Mouse (Mus musculus) hindbrain, embryonic 10.5 days (tissue): ENCODE results near the gene Mylk. TPM values are rescaled to one million over a fixed set of nuclear protein-coding genes. Genes with fewer than 3 reads are reported as not detected.
A peak's percentile ranks its signal among the peaks of the same experiment; 100 is the strongest.

Source experiments
- DNase-seq: peaks from one replicate; pipeline ENCODE4 v3.0.0-alpha.2; 2017; ENCODE audit warnings: low spot score
- H3K27ac ChIP-seq: fragments of 300-500 bp; sonication (generic); 2 replicates; pipeline ENCODE4 v1.5.1; 2016; ENCODE audit warnings: mild to moderate bottlenecking, moderate library complexity
- H3K27me3 ChIP-seq: fragments of 300-500 bp; sonication (generic); 2 replicates; pipeline ENCODE4 v1.6.1; 2016; ENCODE audit warnings: mild to moderate bottlenecking; ENCODE audit not compliant: poor library complexity, insufficient read depth, severe bottlenecking
- H3K36me3 ChIP-seq: fragments of 300-500 bp; sonication (generic); 2 replicates; pipeline ENCODE4 v1.6.1; 2016; ENCODE audit warnings: mild to moderate bottlenecking, moderate library complexity
- H3K4me1 ChIP-seq: fragments of 300-500 bp; sonication (generic); replicated peaks from 2 replicates; pipeline ENCODE4 v1.6.1; 2016; ENCODE audit warnings: mild to moderate bottlenecking
- H3K4me3 ChIP-seq: fragments of 300-500 bp; sonication (generic); 2 replicates; pipeline ENCODE4 v1.5.1; 2016; ENCODE audit warnings: mild to moderate bottlenecking, moderate library complexity
- H3K9me3 ChIP-seq: fragments of 300-500 bp; sonication (generic); 2 replicates; pipeline ENCODE4 v1.6.1; 2016; ENCODE audit warnings: mild to moderate bottlenecking, moderate library complexity
- WGBS: fragments of 180-500 bp; shearing (Covaris S2); methylation state at CpG from one replicate; pipeline ENCODE4 v1.1.7; 2016; 5-methylcytosine and 5-hydroxymethylcytosine counted together
- polyA plus RNA-seq: library from polyadenylated mRNA; unstranded; fragments of >200 nt; fragmentation: Nextera tagmentation; extraction: Ambion mirVana; gene quantifications from 2 replicates; pipeline ENCODE4 v1.2.1, GENCODE M21; 2016

The Mylk gene
- polyA plus RNA-seq, 1 experiment from 2014 or later, result 5.7 TPM

DNA sequence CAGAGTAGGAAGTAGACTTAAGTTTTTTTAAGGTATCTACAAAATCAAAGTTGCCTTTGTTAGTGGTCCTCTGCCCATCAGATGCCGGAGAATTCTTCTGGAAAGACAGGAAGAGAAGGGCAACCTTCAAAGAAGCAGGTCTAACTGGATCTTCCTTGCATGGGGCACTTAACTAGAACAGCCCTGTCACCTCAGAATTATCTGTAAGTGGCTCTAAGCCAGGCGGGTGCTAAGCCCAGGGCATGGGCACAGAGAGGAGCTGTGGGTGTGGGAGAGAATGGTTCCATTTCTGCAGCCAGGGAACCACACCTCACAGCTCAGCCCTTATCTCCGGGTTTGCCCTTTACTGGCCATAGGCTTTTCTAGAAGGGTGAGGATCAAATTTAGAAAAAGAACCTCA is 246.4 kb downstream of the Mylk start:
- no peak for DNase-seq
- peaks cover 10% of the 10 kb centered on the region; the same call in 1 of the 2 replicates for H3K36me3 ChIP-seq
- no peak overlapping the region for H3K27ac ChIP-seq
- H3K27me3 ChIP-seq, result peaks cover 19% of the 10 kb centered on the region; the same call in 1 of the 2 replicates
- peaks cover 8% of the 10 kb centered on the region for H3K4me1 ChIP-seq
- H3K4me3 ChIP-seq, result no peak overlapping the region
- WGBS, result 86% methylated on average over 3 of the region's 3 CpGs
- H3K9me3 ChIP-seq, result no peaks in the 10 kb centered on the region

DNA sequence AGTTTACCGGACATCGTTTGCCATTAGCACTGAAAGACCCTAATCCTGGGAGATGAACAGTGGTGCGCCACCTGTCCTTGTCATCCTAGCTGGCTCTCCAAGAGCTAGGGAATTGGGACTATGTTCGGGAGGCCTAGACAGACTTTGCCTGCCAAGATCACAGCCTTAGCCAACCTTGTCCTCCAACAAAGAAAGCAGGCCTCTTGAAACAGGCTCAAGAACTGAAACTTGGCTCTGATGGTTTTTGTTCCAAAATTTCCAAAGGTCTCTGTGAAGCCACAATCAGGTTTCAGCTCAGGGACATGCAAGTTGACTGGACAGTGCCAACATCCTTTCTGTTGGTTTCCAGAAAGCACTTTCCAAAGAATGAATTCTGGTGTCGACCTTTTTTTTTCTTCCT is 247.8 kb downstream of the Mylk start:
- H3K9me3 ChIP-seq, result no peaks in the 10 kb centered on the region
- whole genome bisulfite sequencing, result 91% methylated on average over 5 of the region's 5 CpGs

DNA sequence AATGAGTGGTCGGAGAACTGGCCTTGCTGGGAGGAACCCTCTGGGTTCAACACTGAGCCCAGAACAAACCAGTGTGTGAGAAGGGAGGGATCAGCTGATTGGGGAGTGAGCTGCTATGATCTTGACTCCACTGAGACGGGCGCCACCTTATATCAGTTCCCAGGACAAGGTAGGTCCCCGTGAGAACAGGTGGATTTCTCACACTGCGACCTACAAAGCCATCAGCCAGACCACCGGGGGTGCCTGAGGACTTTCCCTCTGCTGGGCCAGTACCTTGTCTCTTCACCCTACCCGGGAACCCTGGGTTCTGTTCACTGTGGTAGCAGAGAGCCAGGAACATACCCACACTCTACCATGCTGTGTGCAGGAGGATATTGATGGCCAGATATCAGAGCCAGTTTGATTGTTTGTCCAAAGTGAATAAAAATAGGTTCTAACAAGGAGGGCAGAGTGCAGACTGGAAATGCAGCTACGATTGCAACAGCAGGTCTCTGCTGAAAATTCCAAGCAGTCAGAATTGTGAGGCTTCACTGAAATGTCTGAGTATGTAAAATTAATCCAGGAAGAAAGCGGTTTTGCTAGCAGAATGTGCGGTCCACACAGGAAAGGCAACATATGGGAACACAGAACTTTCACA is 248.8 kb downstream of the Mylk start:
- WGBS, result 90% methylated on average over 10 of the region's 10 CpGs
- DNase-seq, result no peak

More for the DNA sequence above, 247.8 kb downstream of the Mylk start:
- no peak for DNase-seq
- Histone ChIP-seq H3K27me3 (peaks cover 19% of the 10 kb centered on the region; the same call in 1 of the 2 replicates), H3K27ac (no peak overlapping the region), H3K36me3 (0 out of 2 replicates have a peak, but pooled peaks cover 4% of the 10 kb centered on the region), H3K4me1 (peaks cover 20% of the 10 kb centered on the region), H3K4me3 (no peak overlapping the region)

DNA sequence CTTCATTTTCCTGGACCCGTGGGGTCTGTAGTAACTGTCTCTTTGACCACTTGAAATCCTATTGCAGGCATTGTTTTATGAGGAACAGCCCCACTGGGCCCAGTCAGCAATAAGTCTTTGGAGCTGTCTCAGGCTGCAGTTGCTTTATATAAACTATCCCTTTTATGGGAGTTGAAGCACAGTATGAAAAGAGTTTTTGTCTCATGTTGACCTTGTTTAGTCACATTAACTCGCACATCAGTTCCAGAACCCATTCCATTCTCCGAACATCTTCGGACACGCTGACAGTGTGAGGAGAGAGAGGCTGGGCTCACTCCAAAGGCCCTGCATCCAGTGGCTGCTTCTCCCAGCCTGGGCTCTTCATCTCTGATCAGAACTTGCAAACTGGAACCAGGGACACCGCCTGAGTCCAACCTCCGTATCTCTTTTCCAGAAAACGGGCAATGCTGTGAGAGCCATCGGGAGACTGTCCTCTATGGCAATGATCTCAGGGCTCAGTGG is 249.7 kb downstream of the Mylk start:
- 0 out of 2 replicates have a peak, but pooled peaks cover 4% of the 10 kb centered on the region for H3K36me3 ChIP-seq
- 71% methylated on average over 9 of the region's 9 CpGs for WGBS
- DNase-seq, result no peak
- H3K27me3 ChIP-seq, result peaks cover 25% of the 10 kb centered on the region; the same call in 1 of the 2 replicates
- H3K4me1 ChIP-seq, result peaks cover 20% of the 10 kb centered on the region
- no peak overlapping the region for H3K4me3 ChIP-seq
- no peaks in the 10 kb centered on the region for H3K9me3 ChIP-seq
- 0 out of 2 replicates have a peak overlapping the region, but pooled peaks have one; percentile 16 for H3K27ac ChIP-seq

More for the DNA sequence above, 248.8 kb downstream of the Mylk start:
- Histone ChIP-seq H3K36me3 (0 out of 2 replicates have a peak, but pooled peaks cover 4% of the 10 kb centered on the region), H3K4me1 (peaks cover 20% of the 10 kb centered on the region), H3K27me3 (peaks cover 22% of the 10 kb centered on the region; the same call in 1 of the 2 replicates), H3K27ac (no peak overlapping the region), H3K4me3 (no peak overlapping the region), H3K9me3 (no peaks in the 10 kb centered on the region)

DNA sequence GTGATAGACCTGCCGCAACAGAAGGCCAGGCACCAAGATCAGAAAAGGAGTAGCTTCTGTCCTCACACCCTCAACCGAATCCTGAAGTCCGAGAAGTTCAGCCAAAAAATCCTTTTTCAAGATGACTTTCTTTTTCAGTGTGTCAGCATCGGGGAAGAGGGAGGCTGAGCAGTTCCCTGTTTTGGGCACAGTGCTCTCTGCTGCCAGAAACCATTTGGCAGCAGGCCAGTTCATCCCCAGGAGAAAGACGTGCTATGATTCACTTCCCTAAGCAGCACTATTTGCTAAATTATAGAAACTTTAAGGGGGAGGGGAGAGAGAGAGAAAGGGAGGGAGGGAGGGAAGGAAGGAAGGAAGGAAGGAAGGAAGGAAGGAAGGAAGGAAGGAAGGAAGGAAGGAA is 251.1 kb downstream of the Mylk start:
- WGBS, result 87% methylated on average over 5 of the region's 5 CpGs
- no peak for DNase-seq

DNA sequence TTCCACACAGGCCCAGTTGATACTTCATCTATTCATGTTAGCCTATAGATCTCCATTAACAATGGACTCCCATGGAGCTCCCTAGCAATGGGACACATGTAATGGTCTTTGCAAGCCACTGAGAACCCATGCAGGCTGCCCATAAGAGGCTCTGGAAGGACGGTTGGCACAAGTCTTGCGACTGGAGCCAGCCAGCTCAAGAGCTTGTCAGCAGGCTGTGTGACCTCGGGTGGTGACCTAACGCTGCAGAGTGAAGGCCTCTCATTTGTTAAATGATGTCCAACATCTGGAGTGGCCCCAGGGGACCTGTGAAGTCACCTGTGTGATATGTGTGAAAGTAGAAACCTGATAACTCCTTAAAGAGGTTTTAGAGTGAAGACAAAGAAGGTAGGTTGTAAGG is 252.0 kb downstream of the Mylk start:
- no peak overlapping the region; the same call in 1 of the 2 replicates for H3K27ac ChIP-seq
- H3K4me3 ChIP-seq, result no peak overlapping the region
- 55% methylated on average over 4 of the region's 4 CpGs for WGBS
- H3K36me3 ChIP-seq, result 0 out of 2 replicates have a peak, but pooled peaks cover 4% of the 10 kb centered on the region
- peaks cover 31% of the 10 kb centered on the region for H3K27me3 ChIP-seq
- DNase-seq, result no peak
- H3K9me3 ChIP-seq, result no peaks in the 10 kb centered on the region
- peaks cover 32% of the 10 kb centered on the region for H3K4me1 ChIP-seq

More for the DNA sequence above, 251.1 kb downstream of the Mylk start:
- no peaks in the 10 kb centered on the region for H3K9me3 ChIP-seq
- H3K27me3 ChIP-seq, result peaks cover 34% of the 10 kb centered on the region
- 0 out of 2 replicates have a peak, but pooled peaks cover 4% of the 10 kb centered on the region for H3K36me3 ChIP-seq
- H3K4me1 ChIP-seq, result peaks cover 28% of the 10 kb centered on the region
- no peak overlapping the region for H3K4me3 ChIP-seq
- H3K27ac ChIP-seq, result no peak overlapping the region

DNA sequence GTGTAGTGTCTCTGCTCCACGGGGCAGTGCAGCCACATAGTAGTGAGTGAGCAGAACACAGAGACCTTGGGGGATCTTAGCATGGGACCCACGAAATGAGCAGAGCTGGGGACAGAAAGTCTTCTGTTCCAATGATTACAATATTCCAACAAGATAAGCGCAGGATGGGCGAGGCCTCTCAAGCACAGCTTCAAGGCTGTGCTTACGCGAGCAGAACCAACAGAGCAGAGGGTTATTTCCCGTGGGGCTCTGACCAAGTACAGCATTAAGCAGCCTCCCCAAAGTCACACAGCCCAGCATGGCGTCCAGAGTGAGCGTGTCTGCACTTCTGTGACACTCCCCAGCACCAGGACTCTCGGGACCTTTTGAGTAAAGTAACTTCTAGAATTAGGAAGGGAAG is 252.6 kb downstream of the Mylk start:
- Histone ChIP-seq H3K4me1 (peaks cover 32% of the 10 kb centered on the region), H3K27me3 (peaks cover 31% of the 10 kb centered on the region), H3K27ac (no peak overlapping the region), H3K4me3 (no peak overlapping the region), H3K36me3 (0 out of 2 replicates have a peak, but pooled peaks cover 4% of the 10 kb centered on the region), H3K9me3 (no peaks in the 10 kb centered on the region)
- no peak for DNase-seq
- 73% methylated on average over 10 of the region's 10 CpGs for WGBS

DNA sequence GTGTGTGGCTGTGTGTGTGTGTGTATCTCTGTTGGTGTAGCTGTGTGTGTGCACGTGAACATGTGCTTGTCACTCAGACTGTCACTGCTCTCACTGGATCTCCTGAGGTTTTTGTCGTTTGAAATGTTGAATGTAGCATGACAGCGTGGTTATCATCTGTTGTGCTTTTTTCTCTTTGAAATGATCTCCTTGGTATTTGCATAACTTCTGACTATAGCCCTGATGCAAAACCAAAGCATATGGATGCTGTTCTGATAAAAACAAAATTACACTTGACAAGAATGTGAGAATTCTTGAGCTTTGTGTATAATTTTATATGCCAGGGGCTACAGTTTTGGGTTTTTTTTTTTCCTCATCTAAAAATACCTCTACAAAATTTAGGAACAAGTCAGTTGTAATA is 254.0 kb downstream of the Mylk start:
- Histone ChIP-seq H3K27ac (no peak overlapping the region), H3K27me3 (peaks cover 25% of the 10 kb centered on the region), H3K36me3 (0 out of 2 replicates have a peak, but pooled peaks cover 4% of the 10 kb centered on the region), H3K4me1 (peaks cover 32% of the 10 kb centered on the region), H3K9me3 (no peaks in the 10 kb centered on the region), H3K4me3 (no peak overlapping the region)
- WGBS, result 86% methylated on average over 3 of the region's 3 CpGs
- DNase-seq, result no peak

DNA sequence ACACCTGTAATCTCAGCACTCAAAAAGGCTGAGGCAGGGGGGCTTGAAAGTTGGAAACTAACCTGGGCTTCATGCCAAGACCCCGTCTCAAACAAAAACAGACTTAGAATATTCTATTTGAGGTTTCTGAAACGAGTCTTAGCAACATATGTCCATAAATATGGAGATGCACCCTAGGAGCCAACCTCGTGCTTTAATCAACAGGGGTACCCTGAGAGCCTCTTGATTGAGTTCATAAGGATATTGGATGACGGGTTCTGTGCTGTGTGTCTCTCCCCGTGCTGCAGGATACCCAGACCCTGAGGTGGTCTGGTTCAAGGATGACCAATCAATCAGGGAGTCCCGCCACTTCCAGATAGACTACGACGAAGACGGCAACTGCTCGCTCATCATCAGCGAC is 255.0 kb downstream of the Mylk start:
- H3K27ac ChIP-seq, result no peak overlapping the region
- DNase-seq, result no peak
- H3K4me1 ChIP-seq, result peaks cover 24% of the 10 kb centered on the region
- H3K4me3 ChIP-seq, result no peak overlapping the region
- 50% methylated on average over 11 of the region's 11 CpGs for WGBS
- H3K27me3 ChIP-seq, result peaks cover 25% of the 10 kb centered on the region
- H3K9me3 ChIP-seq, result no peaks in the 10 kb centered on the region
- 0 out of 2 replicates have a peak, but pooled peaks cover 4% of the 10 kb centered on the region for H3K36me3 ChIP-seq

DNA sequence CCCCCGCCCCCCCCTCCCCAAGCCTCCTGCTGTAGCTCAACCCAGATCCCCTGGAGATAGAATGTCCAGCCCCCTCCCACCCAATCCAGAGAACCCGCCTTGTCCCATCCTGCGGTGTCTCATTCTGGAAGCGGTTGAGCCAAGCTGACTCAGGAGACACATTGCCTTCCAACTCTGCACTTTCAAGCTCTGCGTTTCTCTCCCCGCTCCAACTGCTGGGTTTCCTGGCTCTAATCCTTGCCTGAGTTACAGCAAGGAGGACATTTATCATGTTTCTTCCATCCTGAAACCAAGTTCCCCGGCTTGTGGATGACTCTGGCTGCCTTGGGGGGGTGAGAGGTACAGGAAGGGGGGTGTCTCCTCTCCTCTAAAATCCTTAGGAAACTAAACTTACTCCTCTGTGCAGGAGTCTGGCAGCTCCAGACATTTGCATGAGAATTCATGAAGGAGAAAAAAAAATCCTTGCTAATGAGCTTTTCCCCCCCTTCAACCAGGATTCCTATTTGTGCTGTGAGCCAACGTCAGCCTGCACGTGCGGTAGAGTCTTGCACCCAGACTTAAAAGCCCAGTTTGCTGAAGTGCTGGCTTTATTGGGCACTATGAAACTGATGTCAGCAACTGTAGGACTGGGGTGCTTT is 256.0 kb downstream of the Mylk start:
- H3K9me3 ChIP-seq, result no peaks in the 10 kb centered on the region
- H3K36me3 ChIP-seq, result 0 out of 2 replicates have a peak, but pooled peaks cover 4% of the 10 kb centered on the region
- H3K27ac ChIP-seq, result no peak overlapping the region
- H3K27me3 ChIP-seq, result peaks cover 19% of the 10 kb centered on the region
- no peak for DNase-seq
- H3K4me3 ChIP-seq, result peak overlapping the region; percentile 10
- 12% methylated on average over 10 of the region's 10 CpGs for WGBS
- peaks cover 24% of the 10 kb centered on the region for H3K4me1 ChIP-seq

DNA sequence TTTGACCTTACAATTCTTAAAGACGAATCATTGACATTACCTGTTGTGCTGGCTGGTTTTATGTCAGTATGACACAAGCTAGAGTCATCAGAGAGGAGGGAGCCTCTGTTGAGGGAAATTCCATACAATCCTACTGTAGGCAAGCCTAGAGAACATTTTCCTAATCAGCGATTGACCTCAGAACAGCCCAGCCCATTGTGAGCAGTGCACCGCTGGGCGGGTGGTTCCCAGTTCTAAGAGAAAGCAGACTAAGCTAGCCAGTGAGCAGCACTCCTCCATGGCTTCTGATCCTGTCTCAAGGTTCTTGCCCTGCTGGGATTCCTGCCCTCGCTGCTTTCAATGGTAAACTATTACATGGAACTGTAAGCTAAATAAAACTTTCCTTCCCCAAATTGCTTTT is 259.3 kb downstream of the Mylk start:
- WGBS, result 70% methylated on average over 5 of the region's 5 CpGs
- H3K4me1 ChIP-seq, result peaks cover 13% of the 10 kb centered on the region
- H3K27me3 ChIP-seq, result peaks cover 14% of the 10 kb centered on the region
- no peaks in the 10 kb centered on the region for H3K36me3 ChIP-seq
- no peak overlapping the region for H3K27ac ChIP-seq
- no peaks in the 10 kb centered on the region for H3K9me3 ChIP-seq
- H3K4me3 ChIP-seq, result no peak overlapping the region
- no peak for DNase-seq

DNA sequence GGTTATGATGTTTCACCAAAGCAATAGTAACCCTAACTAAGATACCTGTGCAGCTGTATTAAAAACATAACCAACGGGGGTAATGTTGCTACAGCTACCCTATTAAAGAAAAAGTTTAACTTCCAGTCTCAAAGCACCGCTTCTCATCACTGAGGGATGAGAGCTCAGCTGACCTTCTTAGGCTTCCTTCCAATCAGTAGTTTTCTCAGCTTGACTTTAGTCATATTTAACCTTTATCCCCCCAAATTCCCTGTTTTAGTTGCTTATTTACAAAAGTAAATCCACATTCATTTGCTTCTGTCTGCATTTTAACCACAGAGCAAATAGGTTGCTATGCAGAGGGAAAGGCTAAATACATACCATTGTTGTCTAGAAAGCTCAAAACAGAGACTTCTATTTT is 259.7 kb downstream of the Mylk start:
- Histone ChIP-seq H3K4me1 (peaks cover 13% of the 10 kb centered on the region), H3K9me3 (no peaks in the 10 kb centered on the region), H3K27me3 (peaks cover 10% of the 10 kb centered on the region), H3K27ac (no peak overlapping the region), H3K4me3 (no peak overlapping the region), H3K36me3 (no peaks in the 10 kb centered on the region)
- no peak for DNase-seq
- 90% methylated on average over 2 of the region's 2 CpGs for WGBS

DNA sequence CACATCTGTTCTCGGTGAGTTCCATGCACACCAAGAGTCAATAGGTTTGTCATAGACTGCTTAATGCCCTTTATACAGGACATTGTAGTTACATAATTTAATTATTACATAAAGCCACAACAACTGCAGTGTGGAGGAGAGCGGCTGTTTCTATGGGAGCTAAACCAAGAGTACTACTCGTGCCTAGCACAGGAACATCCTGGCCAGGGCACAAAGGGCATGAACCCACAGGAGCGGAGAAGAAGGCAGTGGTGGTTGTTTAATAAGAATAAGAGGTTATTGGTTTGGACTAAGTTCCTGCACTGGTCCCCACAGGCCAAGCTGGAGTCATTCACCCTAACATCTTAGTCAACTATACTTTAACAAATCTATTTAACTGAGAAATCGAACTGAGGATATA is 261.2 kb downstream of the Mylk start:
- 84% methylated on average over 5 of the region's 5 CpGs for WGBS
- Histone ChIP-seq H3K9me3 (no peaks in the 10 kb centered on the region), H3K4me3 (no peak overlapping the region), H3K27ac (no peak overlapping the region), H3K27me3 (no peaks in the 10 kb centered on the region; the same call in 1 of the 2 replicates), H3K36me3 (no peaks in the 10 kb centered on the region), H3K4me1 (peaks cover 3% of the 10 kb centered on the region)
- no peak for DNase-seq
